Mouse (Mus musculus) spleen, adult 2 months (tissue): ENCODE measurements around the gene Sbno2.

Experiments used
- CTCF ChIP-seq: fragments of 200-500 bp; IDR thresholded peaks from 2 replicates; pipeline ENCODE4 v1.5.1; 2011; ENCODE audit warnings: mild to moderate bottlenecking, inconsistent platforms; ENCODE audit not compliant: insufficient read depth, insufficient read length, insufficient replicate concordance; ENCODE audit errors: extremely low read depth
- POLR2A ChIP-seq: fragments of 200-500 bp; IDR thresholded peaks from 2 replicates; pipeline ENCODE4 v1.6.1; 2011; ENCODE audit warnings: low read depth, low read length, inconsistent platforms

- TF ChIP-seq CTCF, result no peak
- no peak for TF ChIP-seq POLR2A
Observed at GRCm38 (mm10) chr10:80032799-80033480, 72.4 kb downstream of the Sbno2 start.
